Mouse (Mus musculus): ENCODE measurements around the gene Wnt5b.
"Not testable (repeated sequence)": the region's sequence is repeated elsewhere in the genome, so short reads cannot be mapped to it uniquely, and the experiment has no call there.

The Wnt5b gene

DNA sequence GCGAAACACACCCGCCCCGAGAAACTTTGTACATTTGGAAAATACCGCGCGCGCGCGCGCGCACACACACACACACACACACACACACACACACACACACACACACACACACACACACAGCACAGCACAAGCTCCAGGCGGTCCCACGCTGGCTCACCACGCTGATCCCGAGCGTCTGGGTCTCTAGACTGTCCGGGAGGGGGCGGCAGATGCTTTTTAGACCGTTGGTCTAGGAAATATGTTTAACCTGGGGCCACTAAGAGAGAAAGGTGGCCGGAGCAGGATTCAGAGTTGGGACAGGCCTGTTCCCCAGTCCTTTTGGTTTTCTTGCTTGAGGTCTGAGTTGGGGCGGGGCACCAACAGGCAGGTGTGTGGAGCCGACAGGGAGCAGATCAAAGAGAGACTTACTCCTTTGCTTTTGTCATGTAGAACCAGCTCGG, 95.1 kb downstream of the Wnt5b start:
- DNase-seq, result peak; percentile 87

DNA sequence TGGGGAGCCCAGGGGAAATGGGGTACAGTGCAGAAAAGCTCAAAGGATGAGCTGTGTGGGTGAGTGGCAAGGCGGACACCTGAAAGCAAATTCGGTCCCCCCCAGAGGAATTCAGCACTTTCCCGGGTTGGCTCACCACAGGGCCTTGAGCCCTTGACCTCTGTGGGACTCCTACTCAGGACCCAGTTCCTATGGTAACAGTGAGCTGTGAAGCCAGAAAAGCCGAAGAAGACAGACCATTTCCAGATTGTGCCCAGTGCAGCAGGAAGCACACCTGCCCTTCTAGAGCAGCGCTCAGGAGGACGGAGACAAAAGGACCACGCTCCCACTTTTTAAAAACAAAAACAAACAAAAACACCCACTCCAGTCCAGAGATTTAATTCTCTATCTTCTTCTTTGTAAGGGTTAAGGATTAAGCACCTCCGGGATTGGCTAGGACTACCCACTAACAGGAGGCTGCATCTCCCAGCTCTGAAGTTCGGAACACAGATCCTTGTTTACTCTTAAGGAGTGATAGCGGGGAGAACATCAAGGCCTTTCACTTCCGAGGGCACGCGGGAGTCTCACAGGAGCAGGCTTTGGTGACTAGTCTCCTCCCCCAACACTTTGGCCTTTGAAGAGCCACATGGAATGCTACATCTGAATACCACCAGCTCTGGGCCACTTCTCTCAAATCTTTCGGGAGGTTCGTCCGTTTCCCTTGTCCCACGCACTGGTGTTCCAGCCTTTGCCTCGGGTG, 95.7 kb downstream of the Wnt5b start:
- DNase-seq, result peak; percentile 39

DNA sequence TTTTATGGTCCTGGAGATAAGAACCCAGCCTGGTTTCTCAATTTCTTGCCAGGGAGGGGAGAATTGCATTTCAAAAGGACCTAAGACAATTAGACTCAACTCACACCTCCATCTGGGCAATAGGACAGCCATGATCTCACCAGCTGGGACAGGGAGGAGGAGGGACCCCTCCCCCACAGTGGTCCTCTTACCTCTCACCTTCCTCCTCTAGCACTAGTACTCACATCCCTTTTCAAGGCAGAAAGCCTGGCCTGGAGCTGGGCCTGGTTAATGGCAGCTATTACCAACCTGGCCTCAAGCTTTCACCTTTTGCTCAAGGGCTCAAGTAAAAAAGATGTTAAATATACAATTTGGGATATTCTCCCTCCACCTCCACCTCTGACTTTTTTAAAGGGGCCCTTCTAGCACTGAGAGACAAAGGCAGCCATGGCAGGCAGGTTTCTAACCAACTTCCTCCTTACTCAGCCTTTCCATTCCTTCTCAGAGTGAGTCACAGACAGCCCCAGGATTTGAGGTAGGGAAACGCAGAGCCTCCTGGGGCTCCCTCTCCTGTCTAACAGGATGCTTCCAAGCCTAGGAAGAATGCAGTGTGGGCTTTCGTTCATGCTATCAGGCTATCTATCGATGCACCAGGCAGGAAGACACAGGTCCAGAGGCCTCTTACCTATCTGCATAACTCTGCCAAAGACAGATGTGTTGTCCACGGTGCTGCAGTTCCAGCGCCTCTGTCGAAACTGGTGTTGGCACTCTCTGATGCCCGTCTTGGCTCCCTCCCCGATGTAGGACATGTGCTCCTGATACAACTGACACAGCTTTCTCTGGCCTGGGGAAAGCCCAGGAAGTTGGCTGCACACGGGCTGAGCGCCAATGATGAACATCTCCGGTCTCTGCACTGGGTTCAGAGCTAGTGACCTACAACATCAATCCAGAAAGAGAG, 98.2 kb downstream of the Wnt5b start:
- no peak for DNase-seq

- DNase-seq, result peak; percentile 90
Measured at GRCm38 (mm10) chr6:119443742-119444645, 100.2 kb downstream of the Wnt5b start.

GRCm38 (mm10) chr6:119442729-119443128, 101.4 kb downstream of the Wnt5b start:
- not testable (repeated sequence) for DNase-seq

GRCm38 (mm10) chr6:119437894-119438761, 106.0 kb downstream of the Wnt5b start:
- DNase-seq, result no peak

- DNase-seq, result no peak
Measured at GRCm38 (mm10) chr6:119434394-119434793, 109.8 kb downstream of the Wnt5b start.

DNA sequence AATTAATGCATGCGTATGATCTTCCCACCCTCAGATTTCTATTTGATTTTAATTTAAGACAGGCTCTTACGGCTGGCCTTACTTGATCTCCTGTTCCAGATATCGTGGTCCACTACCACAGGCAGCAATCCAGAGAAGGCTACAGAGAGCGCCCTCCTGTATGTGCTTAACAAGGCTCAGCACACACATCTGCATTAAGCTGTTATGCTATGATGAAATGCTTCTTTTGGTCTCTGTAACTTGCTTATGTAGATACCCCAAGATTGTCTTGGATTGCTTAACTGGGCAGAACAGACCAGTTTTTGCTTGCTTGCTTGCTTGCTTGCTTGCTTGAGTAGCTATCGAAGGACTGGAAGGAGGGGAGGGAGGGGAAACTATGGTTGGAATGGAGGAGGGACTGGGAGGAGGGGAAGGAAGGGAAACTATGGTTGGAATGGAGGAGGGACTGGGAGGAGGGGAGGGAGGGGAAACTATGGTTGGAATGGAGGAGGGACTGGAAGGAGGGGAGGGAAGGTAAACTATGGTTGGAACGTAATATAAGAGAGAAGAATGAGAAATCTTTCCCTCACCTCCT, 112.3 kb downstream of the Wnt5b start:
- DNase-seq, result peak; percentile 38

- DNase-seq, result peak; percentile 77
Measured at GRCm38 (mm10) chr6:119430508-119430907, 113.6 kb downstream of the Wnt5b start.

GRCm38 (mm10) chr6:119429311-119429710, 114.8 kb downstream of the Wnt5b start:
- no peak for DNase-seq

GRCm38 (mm10) chr6:119428611-119429010, 115.5 kb downstream of the Wnt5b start:
- peak; percentile 47 for DNase-seq

GRCm38 (mm10) chr6:119421001-119421400, 123.1 kb downstream of the Wnt5b start:
- no peak for DNase-seq

DNA sequence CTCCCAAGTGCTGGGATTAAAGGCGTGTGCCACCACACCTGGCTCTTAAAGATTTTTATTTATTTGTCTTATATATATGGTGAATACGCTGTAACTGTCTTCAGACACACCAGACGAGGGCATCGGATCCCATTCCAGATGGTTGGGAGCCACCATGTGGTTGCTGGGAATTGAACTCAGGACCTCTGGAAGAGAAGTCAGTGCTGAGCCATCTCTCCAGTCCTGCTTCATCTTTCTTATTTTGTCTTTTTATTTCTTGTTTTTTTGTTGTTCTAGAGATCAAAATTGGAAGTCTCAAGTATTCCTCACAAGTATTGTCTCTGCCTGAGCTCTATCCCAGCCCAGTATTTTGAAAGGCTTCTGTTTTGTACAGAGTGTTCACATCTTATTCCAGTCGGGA, 123.8 kb downstream of the Wnt5b start:
- no peak for DNase-seq

DNA sequence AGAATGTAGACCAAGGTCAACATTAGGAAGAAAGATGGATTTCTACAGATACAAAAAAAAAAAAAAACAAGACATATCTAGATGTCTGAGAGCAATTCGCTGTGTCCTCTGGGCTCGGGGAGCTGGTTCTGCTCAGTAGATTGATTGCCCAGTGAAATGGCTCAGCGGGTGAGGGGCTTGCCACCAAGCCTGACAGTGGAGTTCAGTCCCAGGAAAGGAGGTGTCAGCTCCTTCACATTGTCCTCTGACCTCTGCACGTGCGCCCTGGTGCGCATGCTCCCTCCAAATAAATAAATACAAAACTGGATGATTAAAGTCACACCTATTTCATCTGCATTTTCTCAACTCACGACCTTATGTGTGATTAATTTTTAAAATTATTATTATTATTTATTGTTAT, 124.7 kb downstream of the Wnt5b start:
- DNase-seq, result no peak

- no peak for DNase-seq
Measured at GRCm38 (mm10) chr6:119418392-119419251, 125.5 kb downstream of the Wnt5b start.

- DNase-seq, result no peak
Measured at GRCm38 (mm10) chr6:119417821-119418220, 126.3 kb downstream of the Wnt5b start.

- DNase-seq, result peak; percentile 61
Measured at GRCm38 (mm10) chr6:119417354-119417753, 126.8 kb downstream of the Wnt5b start, which contains the start of gene Adipor2. Gene Adipor2, minus strand, starts transcription at chr6:119417704.

- DNase-seq, result no peak
Measured at GRCm38 (mm10) chr6:119416643-119417042, 127.5 kb downstream of the Wnt5b start.

- no peak for DNase-seq
Measured at GRCm38 (mm10) chr6:119414262-119415043, 129.7 kb downstream of the Wnt5b start.
